Mouse (Mus musculus) thymus, postnatal 4 days (tissue): Measurements from ENCODE around the gene Myf6.

ENCODE experiments used
- DNase-seq: peaks from one replicate; pipeline ENCODE4 v3.0.0; 2021

Myf6 gene

DNA sequence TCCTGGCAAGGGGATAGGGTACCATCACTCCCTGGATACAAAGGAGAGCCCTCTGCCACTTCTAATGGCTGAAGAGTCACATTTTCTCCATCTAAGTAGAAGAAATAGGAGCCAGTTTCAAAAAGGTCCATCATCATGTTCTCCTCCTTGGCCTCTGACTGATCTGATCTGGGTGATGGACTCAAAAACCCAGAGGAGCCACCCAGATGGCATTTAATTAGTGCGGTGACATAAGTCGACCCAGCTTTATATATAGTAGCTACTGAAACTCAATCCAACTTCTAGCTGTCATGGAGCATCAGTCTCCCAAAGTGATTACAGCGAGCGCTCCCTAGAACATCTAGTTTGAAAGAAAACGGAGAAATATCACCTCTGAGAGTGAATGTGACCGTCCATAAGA is at the start of gene Myf6:
Gene Myf6 (minus strand): TSS at position 170 of the 400 bp plus-strand sequence.
- DNase-seq: no peak

GRCm38 (mm10) chr10:107543026-107543425 is 48.5 kb upstream of the Myf6 start:
- no peak for DNase-seq

- DNase-seq: no peak
Measured at GRCm38 (mm10) chr10:107528758-107529157, 34.2 kb upstream of the Myf6 start.

DNA sequence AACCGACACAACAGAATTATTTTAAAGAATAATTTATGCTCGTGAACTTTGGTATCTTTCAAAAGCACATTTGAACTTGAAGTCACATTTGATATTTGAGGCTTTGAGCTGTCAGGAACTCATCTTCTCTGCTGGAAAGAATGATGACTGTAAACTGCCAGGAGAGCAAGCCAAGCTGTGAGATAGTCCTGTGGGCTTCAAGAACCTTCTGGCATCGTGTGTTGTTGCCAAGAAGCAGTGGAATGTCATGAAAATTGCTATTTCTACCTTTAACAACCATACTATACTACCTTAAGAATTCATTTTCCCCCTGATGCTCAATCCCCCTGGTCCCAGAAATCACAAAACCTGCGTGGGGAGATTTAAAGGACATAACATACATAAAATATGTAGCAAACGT is 24.7 kb upstream of the Myf6 start:
- no peak for DNase-seq

DNA sequence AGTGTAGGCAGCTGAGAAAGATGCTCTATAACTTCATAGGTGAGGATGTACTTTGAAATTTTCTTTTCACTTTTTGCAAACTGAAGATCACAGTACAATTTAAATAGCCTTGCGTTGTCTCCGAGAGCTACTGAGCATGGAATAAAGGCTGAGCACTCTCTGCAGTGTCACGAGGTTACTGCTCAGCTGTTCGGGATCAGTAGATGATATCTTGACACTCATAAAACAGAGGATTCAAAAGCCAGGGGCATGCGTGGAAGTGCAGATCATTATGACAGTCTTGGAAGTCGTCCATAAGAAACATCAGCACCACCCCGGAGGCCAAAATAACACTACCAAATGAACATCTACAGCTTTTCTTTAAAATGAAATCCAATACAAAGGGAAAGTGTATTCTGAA is 22.1 kb upstream of the Myf6 start:
- no peak for DNase-seq

DNA sequence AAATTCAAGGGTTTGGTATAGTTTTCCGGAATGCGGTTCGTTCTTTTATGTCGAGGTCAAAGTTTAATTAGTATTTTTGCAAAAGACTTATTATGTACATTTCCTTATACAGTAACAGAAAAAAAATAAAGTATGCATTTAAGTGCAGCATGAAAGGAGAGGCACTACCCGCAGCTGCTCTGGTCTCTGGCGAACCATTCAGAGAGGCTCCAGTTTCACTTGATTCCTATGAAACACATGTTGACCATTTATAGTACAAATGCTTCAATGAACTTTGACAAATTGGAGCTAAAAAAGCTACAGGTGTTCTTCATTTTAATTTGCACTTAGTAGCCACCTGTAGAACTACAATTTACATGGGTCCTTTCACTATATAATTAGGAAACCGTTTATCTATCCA is 20.2 kb upstream of the Myf6 start:
- DNase-seq: no peak

DNA sequence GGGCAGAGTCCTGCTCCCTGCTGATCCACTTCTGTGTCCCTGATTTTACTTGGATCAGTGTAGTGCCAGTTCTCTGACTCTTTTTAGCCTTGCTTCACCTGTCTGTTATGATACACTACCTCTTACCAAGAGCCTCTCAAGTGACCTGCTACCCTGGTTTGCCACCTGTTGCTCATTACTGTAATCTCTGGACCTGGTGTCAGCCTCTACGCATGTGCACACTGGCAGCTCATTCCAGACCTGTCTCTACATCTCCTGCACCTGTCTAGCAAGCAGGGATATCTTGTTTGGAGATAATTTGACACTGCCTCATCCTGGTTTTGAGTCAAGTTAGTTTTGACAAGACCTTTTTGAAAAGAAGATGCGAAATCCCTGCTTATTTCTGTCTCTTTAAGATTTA is 11.9 kb upstream of the Myf6 start:
- no peak for DNase-seq

DNA sequence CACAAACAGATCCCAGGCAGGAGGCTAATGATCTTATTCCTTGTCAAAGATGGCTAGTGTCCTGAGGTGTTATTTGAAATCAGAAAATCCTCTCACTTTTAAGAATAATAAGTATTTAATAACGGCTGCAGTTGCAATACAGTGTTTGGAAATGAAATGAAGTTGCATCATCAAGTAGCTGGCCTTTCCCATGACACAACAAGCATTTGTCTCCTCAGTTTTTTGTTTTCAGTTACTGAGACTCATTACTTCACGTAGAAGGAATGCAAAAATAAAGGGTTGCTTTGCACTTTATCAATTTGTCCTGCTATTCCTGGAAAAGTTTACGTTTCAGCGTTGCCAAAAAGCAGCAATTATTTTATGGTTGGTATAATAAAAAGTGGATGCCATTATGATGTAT is 8.9 kb upstream of the Myf6 start:
- DNase-seq: no peak

- no peak for DNase-seq
Measured at GRCm38 (mm10) chr10:107502193-107502592, 7.7 kb upstream of the Myf6 start.

DNA sequence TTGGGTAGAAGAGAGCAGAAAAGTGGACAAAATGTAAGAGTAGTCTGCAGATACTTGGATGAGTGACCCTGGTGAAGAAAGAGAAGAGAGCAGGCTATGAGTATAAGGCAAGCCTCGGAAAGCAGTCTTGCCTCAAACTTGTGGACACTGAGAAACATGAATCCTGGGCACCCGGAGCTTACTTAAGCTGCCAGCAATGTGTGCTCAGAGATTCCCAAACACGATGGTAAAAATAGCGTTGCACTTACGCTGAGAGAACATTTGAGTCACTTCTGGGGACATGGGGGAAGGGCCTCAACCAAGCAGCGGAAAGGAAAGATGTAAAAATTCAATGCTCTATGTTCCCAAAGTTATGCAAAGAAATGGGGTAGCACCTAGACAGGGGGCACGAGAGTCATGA is 5.1 kb upstream of the Myf6 start:
- no peak for DNase-seq

DNA sequence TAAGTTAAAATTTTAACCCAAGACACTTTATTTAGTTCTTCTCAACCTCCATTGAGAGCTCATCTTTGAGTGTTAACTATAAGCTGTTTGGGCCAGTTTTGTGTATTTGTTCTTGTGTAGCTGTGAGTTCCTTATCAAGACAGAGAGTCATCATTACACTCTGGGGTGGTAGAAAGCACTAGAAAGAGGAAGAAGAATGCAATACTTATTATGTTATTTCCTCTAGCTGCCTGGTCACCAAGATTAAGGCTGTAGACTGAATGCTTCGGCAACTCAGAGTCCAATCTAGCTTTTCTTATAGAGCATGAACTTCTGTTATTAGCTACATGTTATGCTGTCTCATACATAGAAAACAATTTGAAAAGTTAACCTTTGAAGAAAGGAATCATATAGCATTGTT is 1.9 kb upstream of the Myf6 start:
- no peak for DNase-seq

DNA sequence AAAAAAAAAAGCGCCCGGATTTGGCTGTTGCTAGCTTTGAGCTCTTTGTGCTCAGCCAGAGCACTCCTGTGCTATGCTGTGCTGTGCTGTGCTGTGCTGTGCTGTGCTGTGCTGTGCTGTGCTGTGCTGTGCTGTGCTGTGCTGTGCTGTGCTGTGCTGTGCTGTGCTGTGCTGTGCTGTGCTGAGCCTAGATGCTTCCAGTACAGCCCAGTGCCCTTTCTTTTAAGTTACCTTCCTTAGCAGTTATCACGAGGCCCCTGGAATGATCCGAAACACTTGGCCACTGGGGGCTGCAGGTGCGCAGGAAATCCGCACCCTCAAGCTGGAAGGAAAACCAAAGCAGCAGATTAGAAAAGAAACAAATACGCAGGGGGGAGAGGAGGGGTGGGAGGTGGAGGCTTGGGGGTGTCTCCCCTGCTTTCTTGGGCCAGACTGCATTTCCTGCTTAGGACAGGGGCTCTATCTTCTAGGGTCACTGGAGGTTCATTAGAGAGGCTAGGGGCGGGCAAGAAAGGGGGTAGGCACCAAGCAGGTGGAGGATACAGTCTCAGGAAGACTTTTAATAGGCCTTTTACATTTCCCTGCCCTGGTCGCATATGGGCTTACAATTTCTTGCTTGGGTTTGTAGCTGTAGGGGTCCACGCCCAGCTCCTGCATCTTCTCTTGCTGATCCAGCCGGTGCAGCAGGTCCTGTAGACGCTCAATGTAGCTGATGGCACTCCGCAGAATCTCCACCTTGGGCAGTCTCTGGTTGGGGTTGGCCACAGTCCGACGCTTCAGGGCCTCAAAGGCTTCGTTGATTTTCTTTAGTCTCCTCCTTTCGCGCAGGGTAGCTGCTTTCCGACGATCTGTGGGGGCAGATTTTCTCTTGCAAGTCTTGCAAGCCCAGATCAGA is 710 bp downstream of the Myf6 start:
- DNase-seq: no peak

DNA sequence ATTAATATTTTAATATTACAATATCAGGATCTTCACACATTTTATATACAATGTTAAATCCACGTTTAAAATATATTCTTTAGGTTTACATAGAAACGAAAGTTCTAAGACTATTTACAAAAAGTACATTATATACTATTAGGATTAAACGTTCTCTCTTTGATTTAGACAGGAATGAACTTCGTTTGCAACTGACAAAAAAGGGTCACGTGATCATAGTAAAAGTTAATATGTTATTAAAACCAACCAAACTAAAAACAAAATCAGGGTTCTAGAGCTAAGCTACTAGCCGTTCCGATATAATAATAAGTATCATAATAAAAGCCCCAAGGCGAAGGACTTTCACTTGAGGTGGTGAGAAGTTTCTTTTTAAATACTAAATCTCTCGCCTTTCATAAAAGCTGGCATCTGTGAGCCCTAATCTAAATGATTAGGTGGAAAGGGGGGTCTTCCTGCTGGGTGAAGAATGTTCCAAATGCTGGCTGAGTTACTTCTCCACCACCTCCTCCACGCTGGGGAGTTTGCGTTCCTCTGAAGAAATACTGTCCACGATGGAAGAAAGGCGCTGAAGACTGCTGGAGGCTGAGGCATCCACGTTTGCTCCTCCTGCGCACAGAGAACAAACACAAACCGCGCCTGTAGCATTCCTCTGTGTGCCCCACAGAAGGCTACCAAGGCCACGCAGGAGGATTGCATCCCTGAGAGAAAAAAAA is 1.5 kb downstream of the Myf6 start:
- no peak for DNase-seq

DNA sequence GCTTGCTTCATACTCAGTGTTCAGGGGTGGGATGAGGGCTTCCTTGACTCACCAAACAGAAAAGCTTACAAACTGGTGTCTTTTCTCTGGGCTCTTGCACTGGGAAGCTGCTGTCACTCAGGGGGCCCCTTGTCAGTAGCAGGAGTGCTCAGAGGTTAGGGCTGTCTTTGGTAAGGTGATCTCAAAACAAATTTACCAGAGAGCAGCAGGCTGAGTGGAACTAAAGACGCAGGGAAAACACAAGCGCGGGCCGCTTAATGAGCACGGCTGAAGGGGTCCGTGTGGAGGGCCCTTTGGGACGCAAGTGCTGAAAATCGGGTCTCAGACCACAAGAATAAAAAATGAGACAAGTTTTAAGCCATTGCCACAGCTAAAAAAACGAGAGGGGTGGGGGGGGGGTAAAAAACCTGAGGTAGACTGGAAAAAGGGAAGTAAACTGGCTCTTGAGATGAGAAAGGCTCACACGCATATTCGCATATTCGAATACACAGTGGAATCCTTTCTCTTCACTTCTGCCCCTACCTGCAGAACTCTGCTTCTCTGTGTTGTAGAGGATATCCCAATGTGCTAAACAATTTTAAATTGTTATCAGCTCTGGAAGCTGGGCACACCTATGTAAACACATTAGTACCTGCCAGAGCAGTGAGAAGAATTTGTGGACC is 5.8 kb downstream of the Myf6 start:
- no peak for DNase-seq

GRCm38 (mm10) chr10:107486770-107487169 is 7.8 kb downstream of the Myf6 start:
- DNase-seq: no peak

DNA sequence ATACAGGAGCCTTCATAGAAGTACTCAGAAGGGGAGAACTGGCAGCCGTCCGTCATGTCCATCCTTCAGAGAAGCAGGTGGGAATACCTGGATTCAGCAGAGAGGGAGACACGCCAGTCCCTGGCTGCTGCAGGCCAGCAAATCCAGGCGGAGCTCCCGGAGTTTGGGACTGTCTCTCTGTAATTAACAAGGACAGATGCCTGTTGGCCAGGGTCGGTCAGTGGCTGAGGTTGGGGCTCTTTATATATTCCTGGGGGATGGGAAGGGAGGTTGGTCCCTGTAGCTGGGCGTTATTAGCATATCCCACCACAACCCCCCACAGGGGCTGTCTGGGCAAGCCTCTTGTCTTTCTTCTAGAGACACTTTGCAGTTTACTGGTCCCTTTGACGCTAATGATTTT is 8.7 kb downstream of the Myf6 start, which contains the start of gene Myf5:
Gene Myf5 (minus strand): TSS at position 265 of the 400 bp plus-strand sequence.
- DNase-seq: no peak

DNA sequence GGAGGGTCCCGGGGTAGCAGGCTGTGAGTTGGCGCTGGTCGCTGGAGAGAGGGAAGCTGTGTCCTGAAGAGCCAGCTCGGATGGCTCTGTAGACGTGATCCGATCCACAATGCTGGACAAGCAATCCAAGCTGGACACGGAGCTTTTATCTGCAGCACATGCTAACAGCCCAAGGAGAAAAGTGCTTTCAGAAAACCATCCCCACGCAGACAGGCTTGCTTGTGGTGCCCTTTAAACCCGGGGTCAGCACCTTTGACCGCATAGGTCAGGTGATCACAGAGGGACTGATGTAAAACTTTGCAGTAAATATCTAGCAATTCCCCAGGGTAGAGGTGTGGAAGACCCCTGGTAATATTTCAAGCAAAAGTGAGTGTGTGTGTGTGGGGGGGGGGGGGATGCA is 10.5 kb downstream of the Myf6 start:
- no peak for DNase-seq

DNA sequence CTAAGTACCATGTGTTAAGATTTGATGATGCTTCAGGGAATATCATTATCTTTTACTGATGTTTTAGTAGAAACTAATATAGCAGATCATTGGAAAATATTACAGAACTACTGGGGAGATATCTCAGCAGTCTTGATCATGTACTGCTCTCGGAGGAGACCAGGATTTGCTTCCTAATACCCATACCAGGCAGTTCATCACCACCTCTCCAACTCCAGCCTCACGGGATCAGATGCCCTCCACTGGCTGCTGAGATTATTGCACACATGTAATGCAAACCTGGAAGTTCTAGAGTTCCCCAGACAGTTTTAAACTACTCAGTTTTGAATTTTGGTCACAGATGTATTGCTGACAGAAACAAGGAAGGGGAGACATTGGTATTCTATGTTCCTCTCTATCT is 21.0 kb downstream of the Myf6 start:
- no peak for DNase-seq

DNA sequence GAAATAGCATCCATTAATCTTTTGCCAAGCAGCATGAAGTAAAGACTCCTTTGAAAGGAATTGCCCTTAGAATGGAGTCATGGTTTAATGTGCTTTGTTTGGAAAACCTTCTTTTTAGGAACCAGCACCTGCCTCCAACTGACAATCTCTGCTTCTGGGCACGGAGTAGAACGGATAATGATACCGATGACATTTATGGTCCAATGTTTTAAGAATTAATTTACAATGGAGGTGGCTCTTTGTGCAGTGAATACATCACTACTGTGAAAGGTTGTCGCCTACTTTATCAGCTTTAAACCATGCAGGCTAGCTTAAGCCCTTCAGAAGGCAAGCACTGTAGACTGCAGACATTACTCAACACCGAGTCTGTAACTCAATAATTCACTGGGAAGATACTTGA is 22.8 kb downstream of the Myf6 start:
- DNase-seq: no peak

DNA sequence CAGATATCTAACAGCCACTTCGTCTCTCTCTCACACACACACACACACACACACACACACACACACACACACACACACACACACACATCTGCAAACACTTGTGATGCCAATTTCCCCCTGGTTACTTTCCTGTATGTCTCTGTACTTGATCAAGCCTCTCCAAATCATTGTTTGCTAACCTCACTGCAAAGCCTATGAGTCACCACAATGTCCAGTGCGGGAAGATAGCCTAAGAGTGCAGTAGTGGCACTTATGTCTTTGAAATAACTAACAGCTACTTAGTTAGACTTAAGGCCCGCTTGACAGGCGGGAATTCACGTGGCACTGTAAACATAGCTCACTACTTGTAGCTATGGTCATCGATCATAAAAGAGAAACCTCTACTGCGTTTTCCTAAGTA is 26.7 kb downstream of the Myf6 start:
- DNase-seq: no peak

- no peak for DNase-seq
Measured at GRCm38 (mm10) chr10:107449496-107450330, 44.8 kb downstream of the Myf6 start.
